Mouse (Mus musculus): ENCODE results near the gene Tgfbr3.
"Not testable (repeated sequence)": the region's sequence is repeated elsewhere in the genome, so short reads cannot be mapped to it uniquely, and the experiment has no call there.

Tgfbr3 gene

DNA sequence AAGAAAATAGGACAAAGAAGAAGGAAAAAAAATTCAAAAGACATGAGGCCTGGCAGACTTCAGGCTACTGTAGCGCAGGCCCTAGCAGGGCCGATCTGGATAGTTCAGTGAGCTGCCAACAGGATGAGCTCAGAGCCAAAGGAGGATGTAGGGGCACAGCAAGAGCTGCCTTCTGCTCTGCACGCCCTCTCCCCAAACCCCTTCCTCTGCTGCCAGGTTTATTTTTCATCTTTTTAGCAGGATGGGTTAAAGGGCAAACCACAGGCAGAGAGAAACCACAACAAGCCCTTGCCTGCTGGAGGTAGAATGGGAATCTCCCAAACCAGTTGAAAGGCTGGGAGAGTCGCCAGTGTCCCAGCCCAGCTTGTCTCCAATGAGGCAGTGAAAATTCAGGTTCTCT is 10.2 kb downstream of the Tgfbr3 start:
- DNase-seq, result no peak

DNA sequence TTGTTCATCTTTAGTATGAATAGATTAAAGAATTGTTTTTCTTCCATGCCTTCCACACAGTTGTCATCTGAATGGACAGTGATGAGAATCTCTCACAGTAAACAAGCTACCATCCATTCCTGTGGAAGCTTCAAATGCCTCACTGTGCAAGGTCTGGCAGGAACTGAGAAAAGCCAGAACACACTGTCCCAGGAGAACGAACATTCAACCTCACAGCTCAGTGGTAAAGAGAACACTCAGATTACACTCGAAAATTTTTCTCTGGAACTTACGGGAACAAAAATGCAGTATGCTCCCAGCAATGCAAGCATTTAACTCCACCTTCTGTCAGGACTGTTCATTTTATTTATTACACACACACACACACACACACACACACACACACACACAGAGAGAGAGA is 13.2 kb downstream of the Tgfbr3 start:
- DNase-seq, result no peak

GRCm38 (mm10) chr5:107272252-107273028 is 17.0 kb downstream of the Tgfbr3 start:
- DNase-seq, result peak; percentile 36 to 43

GRCm38 (mm10) chr5:107269006-107269328 is 20.5 kb downstream of the Tgfbr3 start:
- peak; percentile 44 to 74 for DNase-seq

- peak in 1 of 2 experiments; percentile 50 for DNase-seq
Measured at GRCm38 (mm10) chr5:107268121-107269005, 21.1 kb downstream of the Tgfbr3 start.

DNA sequence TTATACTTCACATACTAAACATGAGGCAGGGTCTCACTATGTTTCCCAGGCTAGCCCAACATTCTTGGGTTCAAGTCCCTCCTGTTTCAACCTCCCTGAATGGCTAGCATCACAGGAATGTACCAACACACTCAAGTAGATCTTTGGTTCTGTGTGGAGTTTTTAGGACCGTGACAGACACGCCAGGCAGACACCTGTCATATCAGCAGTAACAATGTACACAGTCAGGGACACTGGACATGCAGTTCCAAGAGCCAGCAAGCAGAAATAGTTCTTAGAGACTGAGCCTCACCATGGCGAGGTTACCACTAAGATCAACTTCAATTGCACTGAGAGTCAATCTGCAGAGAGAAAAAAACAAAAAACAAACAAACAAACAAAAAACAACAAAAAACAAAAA is 22.9 kb downstream of the Tgfbr3 start:
- no peak for DNase-seq

GRCm38 (mm10) chr5:107264426-107265360 is 24.7 kb downstream of the Tgfbr3 start:
- DNase-seq, result no peak

DNA sequence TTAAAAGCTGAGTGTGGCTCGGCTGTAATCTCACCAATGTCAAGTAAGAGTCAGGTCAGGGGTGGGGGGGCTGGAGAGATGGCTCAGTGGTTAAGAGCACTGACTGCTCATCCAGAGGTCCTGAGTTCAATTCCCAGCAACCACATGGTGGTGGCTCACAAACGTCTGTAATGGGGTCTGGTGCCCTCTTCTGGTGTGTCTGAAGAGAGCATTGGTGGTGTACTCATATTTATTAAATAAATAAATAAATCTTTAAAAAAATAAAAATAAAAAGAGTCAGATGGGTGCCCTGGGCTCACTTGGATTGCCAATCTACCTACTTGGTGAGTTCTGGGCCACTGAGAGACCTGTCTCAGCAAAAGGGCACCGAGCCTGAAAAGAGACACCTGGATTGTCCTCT is 25.6 kb downstream of the Tgfbr3 start:
- no peak for DNase-seq

DNA sequence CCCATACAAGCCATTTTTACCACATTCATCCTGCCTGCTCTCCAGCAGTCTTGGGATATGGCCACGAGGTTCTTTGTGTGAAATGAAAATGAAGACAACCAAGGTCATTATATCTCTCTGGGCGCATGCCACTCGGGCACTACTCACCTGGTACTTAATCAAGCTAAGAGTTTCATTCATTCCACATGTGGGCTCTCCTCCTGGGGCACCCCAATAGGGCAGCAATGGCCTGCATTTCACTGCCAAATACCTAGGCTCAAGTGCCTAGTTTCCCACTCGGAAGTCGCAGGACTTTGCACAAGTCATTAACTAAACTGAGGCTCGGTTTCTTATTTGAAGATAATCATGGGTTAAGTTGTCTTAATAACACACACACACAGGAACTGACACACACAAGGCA is 27.5 kb downstream of the Tgfbr3 start:
- DNase-seq, result no peak

- DNase-seq, result peak in 1 of 2 experiments; percentile 19
Measured at GRCm38 (mm10) chr5:107260708-107261495, 28.5 kb downstream of the Tgfbr3 start.

DNA sequence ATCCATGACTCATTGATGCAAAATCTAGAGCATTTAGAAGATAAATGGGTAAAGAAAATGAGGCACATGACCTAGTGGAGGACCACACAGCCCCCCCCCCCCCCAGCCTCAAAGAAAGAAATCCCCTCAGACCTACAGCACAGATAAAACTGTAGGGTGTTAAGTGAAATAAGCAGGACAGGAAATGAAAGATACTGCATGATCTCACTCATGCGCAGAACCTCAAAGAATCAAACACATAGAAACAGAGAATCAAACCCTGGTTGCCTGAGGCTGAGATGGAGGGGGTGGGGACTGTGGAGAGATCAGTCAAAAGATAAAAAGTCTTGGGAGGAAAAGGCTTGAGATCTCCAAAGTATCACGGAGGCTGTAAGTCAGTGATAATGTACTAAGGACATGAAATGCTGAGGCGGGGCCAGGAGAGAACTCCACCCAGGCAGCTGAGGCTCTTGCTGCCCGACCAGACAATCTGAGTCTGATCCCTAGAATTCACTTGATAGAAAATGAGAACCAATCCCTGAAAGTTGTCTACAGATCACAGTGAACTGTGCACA is 29.9 kb downstream of the Tgfbr3 start:
- DNase-seq, result no peak

GRCm38 (mm10) chr5:107253395-107253794 is 36.0 kb downstream of the Tgfbr3 start:
- no peak for DNase-seq

GRCm38 (mm10) chr5:107252435-107252834 is 37.0 kb downstream of the Tgfbr3 start:
- no peak for DNase-seq

DNA sequence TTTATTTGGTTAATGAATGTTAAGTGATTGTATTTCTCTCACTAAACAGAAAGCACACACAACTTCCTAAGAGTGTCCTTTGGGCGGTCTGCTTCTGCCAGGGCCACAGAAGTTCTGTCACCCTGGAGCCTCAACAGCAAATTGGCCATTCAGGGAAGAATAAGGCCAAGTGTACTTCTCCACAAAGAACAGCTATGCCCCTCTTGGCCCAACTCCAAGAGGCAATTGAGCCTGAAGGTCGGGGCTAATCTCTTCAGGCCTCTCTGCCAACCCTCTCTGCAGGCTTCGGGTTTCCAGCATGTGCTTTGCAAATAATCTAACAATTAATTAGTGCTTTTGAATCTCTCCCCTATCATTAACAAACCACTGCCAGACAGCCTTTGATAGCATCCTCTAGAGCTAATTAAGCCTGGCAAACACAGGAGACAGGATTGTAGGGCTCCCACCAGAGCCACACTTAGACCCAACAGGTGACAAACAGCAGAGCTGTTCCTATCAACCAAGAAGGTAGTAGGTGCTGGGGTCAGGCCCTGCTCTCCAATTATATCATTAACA is 37.6 kb downstream of the Tgfbr3 start:
- peak; percentile 57 to 64 for DNase-seq

GRCm38 (mm10) chr5:107250548-107251272 is 38.7 kb downstream of the Tgfbr3 start:
- peak in 1 of 2 experiments; percentile 25 for DNase-seq

DNA sequence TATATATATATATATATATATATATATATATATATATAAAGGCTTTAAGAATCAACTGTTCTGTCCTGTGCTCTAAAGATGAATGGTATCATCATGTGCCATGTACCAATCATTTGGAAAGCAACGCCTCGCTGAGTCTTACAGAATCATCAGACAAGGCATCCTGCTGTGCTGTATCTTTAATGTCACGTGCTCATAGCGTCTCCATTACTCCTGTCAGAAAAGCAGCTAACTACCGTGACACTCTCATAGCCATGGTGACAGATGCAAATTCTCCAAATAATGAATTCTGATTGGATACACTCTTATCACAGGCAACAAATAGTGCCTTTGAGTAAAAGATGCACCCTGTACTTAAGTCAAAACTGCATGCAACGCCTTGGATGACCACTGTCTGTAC is 40.7 kb downstream of the Tgfbr3 start:
- no peak for DNase-seq

DNA sequence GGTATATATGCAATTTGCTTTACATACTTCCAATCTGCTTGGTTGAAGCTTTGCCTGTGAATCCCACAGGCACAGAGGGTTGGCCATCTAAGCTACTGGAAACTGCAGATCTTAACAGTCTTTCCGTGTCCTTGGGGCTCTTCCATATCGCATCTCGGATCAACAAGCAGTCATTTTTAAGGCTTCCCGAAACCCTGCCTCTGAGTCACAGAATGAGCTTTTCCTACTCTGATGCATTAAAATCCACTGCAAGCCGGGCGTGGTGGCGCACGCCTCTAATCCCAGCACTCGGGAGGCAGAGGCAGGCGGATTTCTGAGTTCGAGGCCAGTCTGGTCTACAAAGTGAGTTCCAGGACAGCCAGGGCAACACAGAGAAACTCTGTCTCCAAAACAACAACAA is 41.1 kb downstream of the Tgfbr3 start:
- DNase-seq, result not testable (repeated sequence)

DNA sequence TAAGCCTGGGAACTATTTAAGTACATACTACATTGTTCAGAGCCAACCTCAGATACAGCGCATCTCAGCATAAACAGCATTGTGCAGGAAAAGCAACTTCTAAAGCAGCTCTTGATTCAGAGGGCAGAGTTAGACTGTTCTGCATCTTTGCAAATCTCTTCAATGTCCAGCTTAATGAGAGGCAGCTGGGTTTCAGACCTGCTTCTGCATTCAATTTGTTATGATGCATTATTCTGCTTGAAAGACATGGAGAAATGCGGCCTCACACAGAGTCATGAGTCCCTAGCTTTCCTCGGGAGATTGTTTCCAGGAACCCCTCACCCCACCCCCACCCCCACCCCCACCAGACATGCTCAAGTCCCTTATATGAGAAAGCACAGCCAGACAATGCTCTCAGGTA is 41.6 kb downstream of the Tgfbr3 start:
- DNase-seq, result no peak

DNA sequence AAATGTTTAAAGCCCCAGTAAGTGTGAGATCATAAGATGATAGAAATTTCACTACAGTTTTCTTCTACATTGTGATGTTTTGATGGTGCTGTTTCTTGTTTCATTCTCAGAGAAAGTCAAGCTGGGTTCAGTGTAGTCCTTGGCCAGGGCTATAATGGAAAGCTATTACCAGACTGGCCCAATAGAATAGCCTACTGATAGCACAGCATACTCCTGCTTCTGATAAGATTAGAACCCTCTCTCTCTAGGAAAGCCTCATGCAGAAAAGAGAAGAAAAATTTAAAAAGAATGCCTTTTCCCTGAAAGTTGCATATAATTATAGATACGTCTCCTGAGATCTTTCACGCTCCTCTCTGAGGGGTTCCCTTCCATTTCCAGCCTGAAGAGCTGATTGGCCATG is 46.0 kb downstream of the Tgfbr3 start:
- DNase-seq, result no peak

DNA sequence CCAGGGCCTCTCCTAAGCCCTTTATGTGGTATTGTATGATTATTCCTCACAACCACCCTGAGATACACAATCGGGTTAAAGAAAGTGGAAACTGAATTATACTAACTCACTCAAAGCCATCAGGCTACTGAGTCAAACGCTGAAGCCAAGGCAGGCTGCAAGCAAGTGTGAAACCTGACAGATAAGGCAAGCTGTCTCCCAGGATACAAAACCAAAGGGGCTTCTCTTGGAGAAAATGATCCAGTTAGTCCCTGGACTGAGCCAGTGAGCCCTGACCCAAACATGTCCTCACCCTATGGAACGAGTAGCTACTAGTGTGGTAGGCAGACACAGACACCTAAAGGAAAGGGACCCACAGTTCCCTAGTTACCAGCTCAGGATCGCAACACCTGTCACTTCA is 46.4 kb downstream of the Tgfbr3 start:
- no peak for DNase-seq

DNA sequence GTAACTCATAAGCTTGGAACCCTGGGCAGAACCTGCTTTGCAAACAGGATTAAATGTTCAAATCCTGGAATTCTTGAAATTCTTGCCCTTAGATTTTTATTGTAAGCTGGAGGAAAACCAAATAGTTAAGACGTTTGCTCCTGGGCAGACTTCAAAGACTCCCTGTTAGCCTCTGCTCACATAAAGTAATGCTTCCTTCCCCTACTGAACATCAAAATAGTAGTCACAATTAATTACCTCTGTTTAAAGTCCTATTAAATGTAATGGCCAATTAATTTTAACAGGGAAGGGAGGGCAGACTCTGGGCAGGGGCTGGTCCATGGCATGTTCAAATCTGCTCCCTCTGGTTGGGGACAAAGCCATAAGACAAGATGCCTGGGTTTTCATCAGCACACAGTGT is 49.2 kb downstream of the Tgfbr3 start:
- DNase-seq, result no peak

Measured in kidney, postnatal 36 days (tissue).